Mouse (Mus musculus) CH12.LX (cell line): ENCODE data around the gene Ecm1.

ENCODE experiments used
- CTCF ChIP-seq, 2 experiments: IDR thresholded peaks in 1 of 2; conservative IDR thresholded peaks in 1 of 2; 2 replicates each; pipeline ENCODE4 v1.5.1; 2011 to 2012; ENCODE audit warnings: low read depth in 2 of 2, low read length in 2 of 2, improper control_type of control experiment in 1 of 2, inconsistent platforms in 1 of 2, mild to moderate bottlenecking in 1 of 2, moderate library complexity in 1 of 2
- JUND ChIP-seq: conservative IDR thresholded peaks from 2 replicates; pipeline ENCODE4 v1.6.1; 2011; ENCODE audit warnings: low read depth, low read length, improper control_type of control experiment
- MAX ChIP-seq: IDR thresholded peaks from 2 replicates; pipeline ENCODE4 v1.6.1; 2011; ENCODE audit warnings: low read length, improper control_type of control experiment
- POLR2A ChIP-seq: IDR thresholded peaks from 2 replicates; pipeline ENCODE4 v1.6.1; 2011; ENCODE audit warnings: low read depth, mild to moderate bottlenecking, improper control_type of control experiment, low read length
- TCF12 ChIP-seq: IDR thresholded peaks from 2 replicates; pipeline ENCODE4 v1.6.1; 2014; ENCODE audit warnings: low read depth, mild to moderate bottlenecking, inconsistent platforms, low read length, improper control_type of control experiment
- USF2 ChIP-seq: conservative IDR thresholded peaks from 2 replicates; pipeline ENCODE4 v1.6.1; 2011; ENCODE audit warnings: low read depth, low read length, improper control_type of control experiment
- ZMIZ1 ChIP-seq: IDR thresholded peaks from 2 replicates; pipeline ENCODE4 v1.6.1; 2012; ENCODE audit warnings: low read depth, mild to moderate bottlenecking, inconsistent platforms, low read length, improper control_type of control experiment

DNA sequence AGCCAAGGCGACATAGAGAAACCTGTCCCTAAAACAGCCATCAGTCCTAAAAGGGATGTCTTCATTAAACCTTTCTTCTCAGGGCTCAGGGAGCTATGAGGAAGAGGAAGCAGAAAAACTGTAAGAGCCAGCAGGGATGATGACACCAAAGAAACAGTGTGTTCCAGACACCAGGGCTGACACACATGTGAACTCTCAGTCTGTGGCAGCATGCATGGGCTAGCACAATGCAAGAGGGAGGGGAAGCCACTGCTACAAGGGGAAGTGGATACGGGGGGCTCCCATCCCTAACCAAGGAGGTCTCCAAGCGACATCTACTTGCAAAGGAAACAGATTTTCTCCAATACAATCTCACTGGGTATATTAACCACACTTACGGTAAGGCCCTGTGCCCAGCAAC lies 33.1 kb downstream of the Ecm1 start:
- TF ChIP-seq TCF12, result no peak
- TF ChIP-seq USF2, result no peak
- TF ChIP-seq MAX, result no peak
- no peak for TF ChIP-seq JUND
- no peak for TF ChIP-seq CTCF (conservative IDR thresholded peaks at IDR 0.05 in 1 of 2, IDR thresholded peaks at IDR 0.05 in 1 of 2; ENCODE audit: low read depth in 2 of 2, low read length in 2 of 2)
- no peak for TF ChIP-seq POLR2A
- TF ChIP-seq ZMIZ1, result no peak
